Mouse (Mus musculus) limb, embryonic 10.5 days (tissue): Measurements from ENCODE around the gene Lrg1. TPM values are rescaled to one million over a fixed set of nuclear protein-coding genes. Genes with fewer than 3 reads are reported as not detected.
A peak's percentile ranks its signal among the peaks of the same experiment; 100 is the strongest.

Experiments used
- DNase-seq: peaks from one replicate; pipeline ENCODE4 v3.0.0-alpha.2; 2017; ENCODE audit warnings: low spot score
- H3K27ac ChIP-seq: fragments of 300-500 bp; sonication (generic); 2 replicates; pipeline ENCODE4 v1.5.1; 2016; ENCODE audit warnings: mild to moderate bottlenecking
- H3K27me3 ChIP-seq: fragments of 300-500 bp; sonication (generic); 2 replicates; pipeline ENCODE4 v1.6.1; 2016; ENCODE audit warnings: low read depth, mild to moderate bottlenecking; ENCODE audit not compliant: poor library complexity, severe bottlenecking
- H3K36me3 ChIP-seq: fragments of 300-500 bp; sonication (generic); 2 replicates; pipeline ENCODE4 v1.6.1; 2016; ENCODE audit warnings: mild to moderate bottlenecking, moderate library complexity
- H3K4me1 ChIP-seq: fragments of 300-500 bp; sonication (generic); 2 replicates; pipeline ENCODE4 v1.6.1; 2016
- H3K4me3 ChIP-seq: fragments of 300-500 bp; sonication (generic); 2 replicates; pipeline ENCODE4 v1.5.1; 2016; ENCODE audit warnings: mild to moderate bottlenecking, moderate library complexity
- H3K9me3 ChIP-seq: fragments of 300-500 bp; sonication (generic); replicated peaks from 2 replicates; pipeline ENCODE4 v1.6.1; 2016; ENCODE audit warnings: mild to moderate bottlenecking
- WGBS: fragments of 180-500 bp; shearing (Covaris S2); methylation state at CpG from one replicate; pipeline ENCODE4 v1.1.7; 2016; 5-methylcytosine and 5-hydroxymethylcytosine counted together
- polyA plus RNA-seq: library from polyadenylated mRNA; unstranded; fragments of >200 nt; fragmentation: Nextera tagmentation; extraction: Ambion mirVana; gene quantifications from 2 replicates; pipeline ENCODE4 v1.2.1, GENCODE M21; 2016

Gene Lrg1
- polyA plus RNA-seq, 1 experiment from 2014 or later, result 0.23 TPM

- H3K27me3 ChIP-seq, result peaks cover 21% of the 10 kb centered on the region
- peaks cover 23% of the 10 kb centered on the region for H3K4me1 ChIP-seq
- H3K36me3 ChIP-seq, result no peaks in the 10 kb centered on the region
- no peak overlapping the region for H3K27ac ChIP-seq
- H3K9me3 ChIP-seq, result no peaks in the 10 kb centered on the region; the same call in 1 of the 2 replicates
- 43% methylated on average over 7 of the region's 7 CpGs for WGBS
- H3K4me3 ChIP-seq, result no peak overlapping the region
- DNase-seq, result peak; percentile 76
Measured at GRCm38 (mm10) chr17:56131814-56132213, 10.0 kb upstream of the Lrg1 start.

GRCm38 (mm10) chr17:56131136-56131535, 9.3 kb upstream of the Lrg1 start:
- no peaks in the 10 kb centered on the region for H3K36me3 ChIP-seq
- whole genome bisulfite sequencing, result 93% methylated on average over 10 of the region's 10 CpGs
- no peaks in the 10 kb centered on the region; the same call in 1 of the 2 replicates for H3K9me3 ChIP-seq
- H3K4me3 ChIP-seq, result no peak overlapping the region
- H3K4me1 ChIP-seq, result peaks cover 23% of the 10 kb centered on the region
- H3K27me3 ChIP-seq, result peaks cover 20% of the 10 kb centered on the region
- H3K27ac ChIP-seq, result no peak overlapping the region
- DNase-seq, result no peak

GRCm38 (mm10) chr17:56128246-56128645, 6.4 kb upstream of the Lrg1 start:
- H3K36me3 ChIP-seq, result 0 out of 2 replicates have a peak, but pooled peaks cover 2% of the 10 kb centered on the region
- no peak overlapping the region for H3K4me3 ChIP-seq
- H3K4me1 ChIP-seq, result peaks cover 17% of the 10 kb centered on the region
- H3K27me3 ChIP-seq, result peaks cover 35% of the 10 kb centered on the region
- no peak for DNase-seq
- no peaks in the 10 kb centered on the region; the same call in 1 of the 2 replicates for H3K9me3 ChIP-seq
- no peak overlapping the region for H3K27ac ChIP-seq
- WGBS, result 87% methylated on average over 15 of the region's 15 CpGs

GRCm38 (mm10) chr17:56126175-56126574, 4.4 kb upstream of the Lrg1 start:
- peaks cover 56% of the 10 kb centered on the region for H3K27me3 ChIP-seq
- no peak overlapping the region for H3K27ac ChIP-seq
- DNase-seq, result no peak
- 0 out of 2 replicates have a peak, but pooled peaks cover 4% of the 10 kb centered on the region for H3K36me3 ChIP-seq
- no peak overlapping the region for H3K4me3 ChIP-seq
- WGBS, result 72% methylated on average over 11 of the region's 11 CpGs
- H3K4me1 ChIP-seq, result peaks cover 11% of the 10 kb centered on the region
- H3K9me3 ChIP-seq, result peaks cover 9% of the 10 kb centered on the region

GRCm38 (mm10) chr17:56125276-56125630, 3.5 kb upstream of the Lrg1 start:
- 83% methylated on average over 4 of the region's 4 CpGs for WGBS
- Histone ChIP-seq H3K27me3 (peaks cover 65% of the 10 kb centered on the region), H3K27ac (no peak overlapping the region), H3K4me1 (peaks cover 18% of the 10 kb centered on the region), H3K36me3 (0 out of 2 replicates have a peak, but pooled peaks cover 4% of the 10 kb centered on the region), H3K9me3 (peaks cover 9% of the 10 kb centered on the region), H3K4me3 (no peak overlapping the region)
- no peak for DNase-seq

- DNase-seq, result peak; percentile 85
- Histone ChIP-seq H3K27me3 (peaks cover 71% of the 10 kb centered on the region), H3K4me1 (peaks cover 24% of the 10 kb centered on the region), H3K4me3 (peak overlapping the region; percentile 51), H3K9me3 (peaks cover 9% of the 10 kb centered on the region), H3K27ac (peak overlapping the region; percentile 76), H3K36me3 (0 out of 2 replicates have a peak, but pooled peaks cover 4% of the 10 kb centered on the region)
- WGBS, result 9% methylated on average over 59 of the region's 59 CpGs
Measured at GRCm38 (mm10) chr17:56124377-56125275, 2.8 kb upstream of the Lrg1 start.

GRCm38 (mm10) chr17:56123681-56124340, 2.0 kb upstream of the Lrg1 start:
- 42% methylated on average over 59 of the region's 59 CpGs for WGBS
- Histone ChIP-seq H3K27me3 (peaks cover 79% of the 10 kb centered on the region), H3K36me3 (0 out of 2 replicates have a peak, but pooled peaks cover 4% of the 10 kb centered on the region), H3K4me1 (peaks cover 27% of the 10 kb centered on the region), H3K27ac (peak overlapping the region; percentile 76), H3K4me3 (peak overlapping the region; percentile 51), H3K9me3 (peaks cover 9% of the 10 kb centered on the region)
- DNase-seq, result no peak

- Histone ChIP-seq H3K27me3 (peaks cover 86% of the 10 kb centered on the region), H3K36me3 (0 out of 2 replicates have a peak, but pooled peaks cover 4% of the 10 kb centered on the region), H3K27ac (no peak overlapping the region), H3K4me1 (peaks cover 27% of the 10 kb centered on the region), H3K4me3 (no peak overlapping the region), H3K9me3 (peaks cover 9% of the 10 kb centered on the region)
- WGBS, result 90% methylated on average over 12 of the region's 12 CpGs
- DNase-seq, result no peak
Measured at GRCm38 (mm10) chr17:56123161-56123560, 1.4 kb upstream of the Lrg1 start.

GRCm38 (mm10) chr17:56119981-56120880, 1.6 kb downstream of the Lrg1 start:
- WGBS, result 8% methylated on average over 66 of the region's 66 CpGs
- H3K9me3 ChIP-seq, result peaks cover 9% of the 10 kb centered on the region
- peaks cover 33% of the 10 kb centered on the region for H3K4me1 ChIP-seq
- H3K36me3 ChIP-seq, result 0 out of 2 replicates have a peak, but pooled peaks cover 4% of the 10 kb centered on the region
- H3K27ac ChIP-seq, result no peak overlapping the region
- DNase-seq, result no peak
- H3K4me3 ChIP-seq, result peak overlapping the region; percentile 33
- peaks cover 100% of the 10 kb centered on the region for H3K27me3 ChIP-seq

GRCm38 (mm10) chr17:56119431-56119830, 2.4 kb downstream of the Lrg1 start:
- Histone ChIP-seq H3K27me3 (peaks cover 96% of the 10 kb centered on the region), H3K36me3 (0 out of 2 replicates have a peak, but pooled peaks cover 4% of the 10 kb centered on the region), H3K4me1 (peaks cover 29% of the 10 kb centered on the region), H3K9me3 (peaks cover 9% of the 10 kb centered on the region), H3K4me3 (peak overlapping the region; percentile 33), H3K27ac (no peak overlapping the region)
- DNase-seq, result no peak
- WGBS, result 47% methylated on average over 12 of the region's 12 CpGs

- Histone ChIP-seq H3K27ac (0 out of 2 replicates have a peak within 1 kb of the TSS, but pooled peaks have one; percentile 16), H3K27me3 (peaks cover 74% of the 10 kb centered on the region), H3K4me1 (peaks cover 22% of the 10 kb centered on the region), H3K36me3 (no peaks in the 10 kb centered on the region), H3K4me3 (peak within 1 kb of the TSS; percentile 48), H3K9me3 (0 out of 2 replicates have a peak, but pooled peaks cover 3% of the 10 kb centered on the region)
- DNase-seq, result peak; percentile 77
- under 1% methylated on average over 27 of the region's 27 CpGs for WGBS
Measured at GRCm38 (mm10) chr17:56117251-56117710, 4.5 kb downstream of the Lrg1 start, which contains the start of gene Plin5. Gene Plin5 (minus strand): TSS chr17:56117596.

- DNase-seq, result no peak
- H3K36me3 ChIP-seq, result no peaks in the 10 kb centered on the region
- WGBS, result 82% methylated on average over 10 of the region's 10 CpGs
- H3K4me3 ChIP-seq, result no peak overlapping the region
- H3K9me3 ChIP-seq, result no peaks in the 10 kb centered on the region
- H3K27ac ChIP-seq, result no peak overlapping the region
- H3K27me3 ChIP-seq, result peaks cover 64% of the 10 kb centered on the region
- peaks cover 26% of the 10 kb centered on the region for H3K4me1 ChIP-seq
Measured at GRCm38 (mm10) chr17:56116193-56116592, 5.6 kb downstream of the Lrg1 start.
